Mouse (Mus musculus): ENCODE measurements at regions not wholly inside any gene's neighbourhood (a gene's known extent, or its start where the extent isn't known, plus 50 kb on each side); places are given as distances from the start of the nearest gene placed in this dataset.

DNA sequence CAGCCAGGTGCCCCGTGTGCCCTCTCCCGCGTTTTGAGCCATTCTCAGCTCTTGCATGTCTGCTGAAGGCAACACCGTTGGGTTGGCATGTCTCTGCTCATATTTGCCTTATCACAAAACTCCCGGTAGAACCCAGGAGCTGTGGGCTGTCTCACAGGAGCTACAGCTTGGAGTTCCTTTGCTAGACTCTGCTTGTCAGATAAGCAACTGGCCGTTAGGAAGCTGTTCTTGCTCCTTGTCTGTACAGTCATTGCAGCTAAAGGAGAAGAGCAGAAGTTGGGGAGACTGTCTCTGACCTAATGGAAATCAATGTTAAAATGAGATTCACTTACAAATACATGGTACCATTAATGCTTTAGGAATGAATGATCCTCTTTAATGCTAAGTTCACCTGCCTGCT is 72.8 kb upstream of the Ntrk2 start:
- Histone ChIP-seq H3K27ac (replicated peaks; ENCODE audit: low read depth, low read length) (no peak overlapping the region), H3K27me3 (ENCODE audit: control insufficient read depth, insufficient read depth, low read length) (no peaks in the 10 kb centered on the region), H3K4me2 (ENCODE audit: low read depth, low read length) (no peak overlapping the region), H3K9me3 (replicated peaks; ENCODE audit: control insufficient read depth, low read length) (no peaks in the 10 kb centered on the region), H3K9ac (replicated peaks; ENCODE audit: low read length) (no peak overlapping the region), H3K4me3 (ENCODE audit: low read depth, low read length) (no peak overlapping the region), H3K36me3 (replicated peaks; ENCODE audit: control insufficient read depth, insufficient read depth, low read depth, low read length) (no peaks in the 10 kb centered on the region), H3K4me1 (ENCODE audit: control insufficient read depth, insufficient read depth, low read length) (no peaks in the 10 kb centered on the region)
- 94% methylated on average over 6 of the region's 6 CpGs for WGBS
- ATAC-seq (replicated peaks; ENCODE audit: insufficient number of reproducible peaks, low FRiP score, low TSS enrichment, low read depth) (no peak), DNase-seq (ENCODE audit: low spot score) (no peak)

DNA sequence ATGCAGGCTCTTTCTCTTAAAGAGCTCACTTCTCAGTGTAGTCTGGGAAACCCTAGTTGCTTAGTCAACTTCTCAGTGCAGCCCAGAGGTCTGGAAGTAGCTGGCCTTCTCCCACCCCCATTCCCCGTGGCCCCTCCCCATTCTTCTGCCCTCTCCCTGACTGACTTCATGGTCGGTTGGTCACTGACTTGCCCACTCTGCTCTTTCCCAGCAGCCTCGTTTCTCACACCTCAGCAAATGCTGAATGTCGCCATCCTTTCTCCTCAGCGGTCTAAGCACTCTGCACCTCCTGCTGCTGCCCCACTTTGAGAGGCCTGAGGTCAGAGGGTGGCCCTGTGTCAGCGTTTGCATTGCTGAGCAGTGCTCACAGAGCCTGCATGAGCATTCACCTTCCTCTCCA is 70.8 kb upstream of the Ntrk2 start:
- WGBS, result 15% methylated on average over 6 of the region's 6 CpGs

GRCm38 (mm10) chr13:58740731-58741130 is 65.6 kb upstream of the Ntrk2 start:
- 61% methylated on average over 7 of the region's 7 CpGs for WGBS
- Histone ChIP-seq H3K36me3 (replicated peaks; ENCODE audit: control insufficient read depth, insufficient read depth, low read depth, low read length) (no peaks in the 10 kb centered on the region), H3K9me3 (replicated peaks; ENCODE audit: control insufficient read depth, low read length) (no peaks in the 10 kb centered on the region), H3K9ac (replicated peaks; ENCODE audit: low read length) (no peak overlapping the region), H3K27ac (replicated peaks; ENCODE audit: low read depth, low read length) (no peak overlapping the region), H3K4me3 (ENCODE audit: low read depth, low read length) (no peak overlapping the region), H3K4me1 (ENCODE audit: control insufficient read depth, insufficient read depth, low read length) (no peaks in the 10 kb centered on the region), H3K4me2 (ENCODE audit: low read depth, low read length) (no peak overlapping the region), H3K27me3 (ENCODE audit: control insufficient read depth, insufficient read depth, low read length) (no peaks in the 10 kb centered on the region)
- ATAC-seq (replicated peaks; ENCODE audit: insufficient number of reproducible peaks, low FRiP score, low TSS enrichment, low read depth) (no peak), DNase-seq (ENCODE audit: low spot score) (no peak)

More for the DNA sequence above, 70.8 kb upstream of the Ntrk2 start:
- ATAC-seq (replicated peaks; ENCODE audit: insufficient number of reproducible peaks, low FRiP score, low TSS enrichment, low read depth) (no peak), DNase-seq (ENCODE audit: low spot score) (no peak)
- Histone ChIP-seq H3K9me3 (replicated peaks; ENCODE audit: control insufficient read depth, low read length) (no peaks in the 10 kb centered on the region), H3K4me2 (ENCODE audit: low read depth, low read length) (no peak overlapping the region), H3K4me3 (ENCODE audit: low read depth, low read length) (no peak overlapping the region), H3K4me1 (ENCODE audit: control insufficient read depth, insufficient read depth, low read length) (no peaks in the 10 kb centered on the region), H3K27me3 (ENCODE audit: control insufficient read depth, insufficient read depth, low read length) (no peaks in the 10 kb centered on the region), H3K9ac (replicated peaks; ENCODE audit: low read length) (no peak overlapping the region), H3K36me3 (replicated peaks; ENCODE audit: control insufficient read depth, insufficient read depth, low read depth, low read length) (no peaks in the 10 kb centered on the region), H3K27ac (replicated peaks; ENCODE audit: low read depth, low read length) (no peak overlapping the region)

DNA sequence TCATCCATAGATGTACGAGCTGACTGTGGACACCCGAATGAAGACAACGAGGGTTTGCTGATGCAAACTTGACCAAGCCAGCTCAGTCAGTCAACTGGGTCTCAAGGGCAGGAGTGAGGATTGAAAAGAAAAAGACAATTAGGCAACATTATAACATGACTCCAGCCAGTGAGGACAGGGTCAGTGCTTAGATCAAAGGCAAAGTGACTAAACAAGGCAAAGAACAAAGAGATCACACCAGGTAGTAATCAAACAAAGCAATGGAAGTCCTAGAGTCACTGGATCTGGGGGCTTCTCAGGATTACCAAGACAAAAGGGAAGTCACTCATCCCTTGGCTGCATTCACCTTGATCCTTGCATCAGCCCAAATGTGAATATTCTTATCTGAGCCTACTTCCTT is 60.3 kb upstream of the Ntrk2 start:
- H3K9ac ChIP-seq (replicated peaks; ENCODE audit: low read length), result no peak overlapping the region
- WGBS, result 82% methylated on average over 3 of the region's 3 CpGs

GRCm38 (mm10) chr13:58747685-58748084 is 58.7 kb upstream of the Ntrk2 start:
- 91% methylated on average over 6 of the region's 6 CpGs for WGBS
- H3K36me3 ChIP-seq (replicated peaks; ENCODE audit: control insufficient read depth, insufficient read depth, low read depth, low read length), result no peaks in the 10 kb centered on the region
- H3K27me3 ChIP-seq (ENCODE audit: control insufficient read depth, insufficient read depth, low read length), result no peaks in the 10 kb centered on the region
- DNase-seq (ENCODE audit: low spot score), result no peak
- H3K4me1 ChIP-seq (ENCODE audit: control insufficient read depth, insufficient read depth, low read length), result no peaks in the 10 kb centered on the region
- H3K9ac ChIP-seq (replicated peaks; ENCODE audit: low read length), result no peak overlapping the region
- ATAC-seq (replicated peaks; ENCODE audit: insufficient number of reproducible peaks, low FRiP score, low TSS enrichment, low read depth), result no peak
- no peak overlapping the region for H3K27ac ChIP-seq (replicated peaks; ENCODE audit: low read depth, low read length)
- no peaks in the 10 kb centered on the region for H3K9me3 ChIP-seq (replicated peaks; ENCODE audit: control insufficient read depth, low read length)
- H3K4me3 ChIP-seq (ENCODE audit: low read depth, low read length), result no peak overlapping the region
- H3K4me2 ChIP-seq (ENCODE audit: low read depth, low read length), result no peak overlapping the region

More for the DNA sequence above, 60.3 kb upstream of the Ntrk2 start:
- H3K4me3 ChIP-seq (ENCODE audit: low read depth, low read length), result no peak overlapping the region
- no peaks in the 10 kb centered on the region for H3K27me3 ChIP-seq (ENCODE audit: control insufficient read depth, insufficient read depth, low read length)
- no peaks in the 10 kb centered on the region for H3K36me3 ChIP-seq (replicated peaks; ENCODE audit: control insufficient read depth, insufficient read depth, low read depth, low read length)
- no peaks in the 10 kb centered on the region for H3K9me3 ChIP-seq (replicated peaks; ENCODE audit: control insufficient read depth, low read length)
- no peaks in the 10 kb centered on the region for H3K4me1 ChIP-seq (ENCODE audit: control insufficient read depth, insufficient read depth, low read length)
- no peak overlapping the region for H3K4me2 ChIP-seq (ENCODE audit: low read depth, low read length)
- H3K27ac ChIP-seq (replicated peaks; ENCODE audit: low read depth, low read length), result no peak overlapping the region
- ATAC-seq (replicated peaks; ENCODE audit: insufficient number of reproducible peaks, low FRiP score, low TSS enrichment, low read depth), result no peak
- DNase-seq (ENCODE audit: low spot score), result no peak

GRCm38 (mm10) chr13:58756125-58756524 is 50.2 kb upstream of the Ntrk2 start:
- Histone ChIP-seq H3K27me3 (ENCODE audit: control insufficient read depth, insufficient read depth, low read length) (no peaks in the 10 kb centered on the region), H3K4me2 (ENCODE audit: low read depth, low read length) (no peak overlapping the region), H3K36me3 (replicated peaks; ENCODE audit: control insufficient read depth, insufficient read depth, low read depth, low read length) (no peaks in the 10 kb centered on the region), H3K9me3 (replicated peaks; ENCODE audit: control insufficient read depth, low read length) (no peaks in the 10 kb centered on the region), H3K9ac (replicated peaks; ENCODE audit: low read length) (no peak overlapping the region), H3K27ac (replicated peaks; ENCODE audit: low read depth, low read length) (no peak overlapping the region), H3K4me1 (ENCODE audit: control insufficient read depth, insufficient read depth, low read length) (no peaks in the 10 kb centered on the region), H3K4me3 (ENCODE audit: low read depth, low read length) (no peak overlapping the region)
- ATAC-seq (replicated peaks; ENCODE audit: insufficient number of reproducible peaks, low FRiP score, low TSS enrichment, low read depth) (no peak), DNase-seq (ENCODE audit: low spot score) (no peak)
- WGBS, result 76% methylated on average over 6 of the region's 6 CpGs

All from embryonic facial prominence, embryonic 11.5 days (tissue).